Mouse (Mus musculus) cerebellum, adult 8-10 months (tissue): ENCODE data around the gene Bcan.

Experiments
- DNase-seq: peaks from one replicate; pipeline ENCODE4 v3.0.0; 2022

The Bcan gene

GRCm38 (mm10) chr3:88000181-88000580 lies at the start of gene Bcan:
TSS of gene Bcan (minus strand) at chr3:88000230.
- no peak for DNase-seq

DNA sequence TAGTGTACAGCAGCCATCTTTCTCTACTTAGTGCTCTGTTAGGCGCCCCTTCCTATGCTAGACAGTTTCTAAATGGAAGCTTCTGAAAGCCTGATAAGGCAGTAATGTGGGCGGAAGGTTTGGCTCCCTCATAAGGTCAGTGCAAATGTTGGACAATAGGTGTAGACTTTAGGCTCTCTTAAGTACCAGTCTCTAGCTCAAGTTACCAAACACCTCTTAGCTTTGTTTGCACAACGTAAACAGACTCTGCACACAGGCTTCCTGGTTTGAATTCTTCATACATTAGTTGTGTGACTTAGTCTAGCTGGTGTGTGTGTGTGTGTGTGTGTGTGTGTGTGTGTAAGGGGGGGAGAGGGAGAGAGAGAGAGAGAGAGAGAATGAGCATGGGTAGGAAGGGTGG lies 49.5 kb upstream of the Bcan start:
- DNase-seq = no peak

DNA sequence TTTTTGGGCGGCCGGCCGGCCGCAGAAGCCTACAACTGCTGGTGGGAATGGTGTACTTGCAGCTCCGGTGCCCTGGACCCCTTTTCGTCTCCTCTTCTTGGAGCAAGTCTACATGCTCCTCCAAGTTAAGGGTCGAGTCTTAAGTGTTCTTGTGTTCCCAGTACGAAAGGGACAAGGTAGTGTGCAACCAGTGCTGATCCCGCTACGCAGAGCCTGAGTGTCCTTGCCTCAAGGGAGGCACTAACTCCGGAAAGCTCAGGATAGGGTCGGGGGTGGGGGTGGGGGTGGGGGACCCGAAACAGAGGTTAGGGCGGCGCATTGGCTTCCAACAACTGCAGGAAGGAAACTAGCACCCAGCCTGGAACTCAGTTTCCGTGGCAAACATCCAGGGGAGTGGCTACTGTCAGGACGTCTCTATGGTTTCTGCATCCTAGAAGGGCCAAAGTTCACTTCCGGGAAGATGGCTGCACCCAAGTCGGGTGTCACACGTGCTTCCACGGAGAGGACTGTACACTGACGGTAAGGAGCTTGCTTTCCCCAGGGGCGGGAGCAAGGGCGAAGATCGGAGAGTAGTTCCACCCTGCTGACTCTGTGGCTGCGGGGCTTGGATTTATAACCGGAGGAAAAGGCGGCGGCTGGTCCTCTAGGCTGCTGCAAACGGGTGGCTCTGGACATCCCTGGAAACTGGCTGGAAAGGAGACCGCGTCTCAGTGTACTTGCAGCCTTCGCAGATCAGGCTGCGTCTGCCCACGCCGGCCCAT lies 42.8 kb upstream of the Bcan start, which contains the start of gene Gpatch4:
Gene Gpatch4, plus strand, starts transcription at position 448 of the 761 bp plus-strand sequence.
- DNase-seq = peak; percentile 89

GRCm38 (mm10) chr3:88035561-88036293 lies 35.7 kb upstream of the Bcan start:
- DNase-seq = no peak

DNA sequence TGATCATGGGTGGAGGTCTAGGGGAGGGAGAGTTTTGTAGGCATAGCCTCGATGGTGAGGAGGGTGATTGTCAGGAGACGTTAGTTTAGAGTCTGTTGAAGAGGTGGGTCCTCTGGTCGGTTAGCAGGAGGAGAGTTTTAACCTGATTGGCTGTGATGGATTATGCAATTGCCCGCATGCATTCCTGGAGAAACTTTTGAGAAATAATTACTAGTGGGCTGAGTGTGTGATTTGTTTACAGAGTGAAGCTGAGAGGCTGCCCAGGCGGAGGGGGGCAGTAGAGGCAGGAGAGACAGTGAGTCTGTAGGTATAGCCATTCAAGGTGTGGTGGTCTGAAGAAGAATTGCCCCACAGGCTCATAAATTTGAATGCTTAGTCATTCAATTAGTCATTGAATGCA lies 33.5 kb upstream of the Bcan start:
- no peak for DNase-seq

GRCm38 (mm10) chr3:88030608-88031395 lies 30.8 kb upstream of the Bcan start:
- DNase-seq = no peak

DNA sequence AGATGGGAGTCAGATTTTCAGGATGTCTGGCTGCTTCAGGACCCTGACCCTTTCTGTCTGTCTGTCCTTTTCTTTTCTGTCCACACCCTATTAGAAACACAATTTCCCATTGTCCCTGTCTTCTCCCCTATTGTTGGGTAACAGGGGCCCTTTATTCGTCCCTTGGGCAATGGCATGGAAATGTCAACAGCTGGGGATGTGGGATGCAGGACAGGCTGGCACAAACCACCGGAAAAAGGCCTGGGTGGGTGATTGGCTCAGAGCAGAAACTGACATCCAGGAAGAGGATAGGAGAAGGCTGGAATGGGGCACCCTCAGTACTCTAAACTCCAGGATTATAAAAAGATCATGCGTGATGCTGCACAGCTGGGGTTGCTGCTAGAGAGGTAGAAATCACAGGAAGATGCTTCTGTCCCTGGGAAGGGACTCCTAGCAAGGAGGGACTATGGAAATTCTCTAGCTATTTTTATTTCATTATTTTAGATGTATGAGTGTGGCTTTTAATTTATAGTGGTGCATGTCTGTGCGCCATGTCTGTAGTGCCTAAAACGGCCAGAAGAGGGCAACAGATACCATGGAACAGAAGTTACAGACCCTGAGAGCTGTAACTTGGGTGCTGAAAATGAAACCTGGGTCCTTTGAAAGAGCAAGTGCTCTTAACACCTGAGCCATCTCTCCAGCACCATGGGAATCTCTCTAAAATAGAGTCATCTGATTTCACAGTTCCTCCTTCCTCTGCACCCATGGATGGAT lies 27.6 kb upstream of the Bcan start, which contains the start of gene Hapln2:
Gene Hapln2, minus strand, starts transcription at position 150 of the 753 bp plus-strand sequence.
- no peak for DNase-seq

DNA sequence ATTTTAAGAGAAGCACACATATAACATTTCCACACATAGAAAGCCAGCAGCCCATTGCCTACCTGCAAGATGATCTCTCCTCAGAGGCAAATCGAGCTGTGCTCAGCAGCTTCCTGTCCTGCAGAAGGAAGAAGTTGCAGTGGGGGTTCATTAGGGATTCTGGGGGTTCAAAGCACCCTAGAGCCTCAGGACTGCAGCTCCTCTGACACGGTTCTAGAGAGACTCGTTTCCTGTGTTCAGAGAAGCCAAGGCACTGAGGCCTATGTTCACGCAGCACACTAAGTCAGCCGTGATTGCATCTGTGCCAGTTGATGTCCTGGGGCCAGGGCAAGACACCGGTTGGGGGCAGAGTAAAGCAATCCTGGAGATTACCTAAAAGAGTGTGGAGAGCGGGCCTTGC lies 26.8 kb upstream of the Bcan start:
- no peak for DNase-seq

GRCm38 (mm10) chr3:88023192-88024074 lies 23.4 kb upstream of the Bcan start:
- DNase-seq = no peak

- peak; percentile 91 for DNase-seq
Observed at GRCm38 (mm10) chr3:88022322-88023191, 22.5 kb upstream of the Bcan start.

GRCm38 (mm10) chr3:88010634-88011265 lies 10.7 kb upstream of the Bcan start:
- peak; percentile 44 for DNase-seq

- DNase-seq = no peak
Observed at GRCm38 (mm10) chr3:88005822-88006786, 6.1 kb upstream of the Bcan start.

GRCm38 (mm10) chr3:88002291-88002976 lies 2.4 kb upstream of the Bcan start:
- DNase-seq = no peak

GRCm38 (mm10) chr3:88000816-88001595 lies 976 bp upstream of the Bcan start:
- no peak for DNase-seq

GRCm38 (mm10) chr3:87999243-87999895 lies 661 bp downstream of the Bcan start:
- no peak for DNase-seq

DNA sequence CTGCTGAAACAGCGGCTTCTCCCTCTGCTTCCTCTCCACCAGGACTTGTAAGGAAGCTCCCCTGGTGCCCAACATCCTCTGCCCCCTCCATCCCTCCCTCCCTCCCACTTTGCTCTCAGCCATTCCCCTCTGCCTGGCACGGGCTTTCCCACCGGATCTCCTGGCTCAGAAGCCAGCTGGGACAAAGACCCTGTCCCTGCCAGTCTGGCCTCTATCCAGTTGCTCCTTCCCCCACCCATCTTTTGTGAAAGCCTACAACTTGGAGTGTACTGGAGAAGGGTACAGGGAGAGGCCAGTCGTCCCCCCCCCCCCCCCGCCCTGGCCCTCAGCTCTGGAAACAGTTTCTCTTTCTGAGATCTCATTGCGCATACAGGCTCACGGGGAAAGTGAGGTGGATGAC lies 1.3 kb downstream of the Bcan start:
- DNase-seq = no peak
